Mouse (Mus musculus): ENCODE measurements at regions not wholly inside any gene's neighbourhood (a gene's known extent, or its start where the extent isn't known, plus 50 kb on each side); places are given as distances from the start of the nearest gene placed in this dataset.
A peak's percentile ranks its signal among the peaks of the same experiment; 100 is the strongest.

DNA sequence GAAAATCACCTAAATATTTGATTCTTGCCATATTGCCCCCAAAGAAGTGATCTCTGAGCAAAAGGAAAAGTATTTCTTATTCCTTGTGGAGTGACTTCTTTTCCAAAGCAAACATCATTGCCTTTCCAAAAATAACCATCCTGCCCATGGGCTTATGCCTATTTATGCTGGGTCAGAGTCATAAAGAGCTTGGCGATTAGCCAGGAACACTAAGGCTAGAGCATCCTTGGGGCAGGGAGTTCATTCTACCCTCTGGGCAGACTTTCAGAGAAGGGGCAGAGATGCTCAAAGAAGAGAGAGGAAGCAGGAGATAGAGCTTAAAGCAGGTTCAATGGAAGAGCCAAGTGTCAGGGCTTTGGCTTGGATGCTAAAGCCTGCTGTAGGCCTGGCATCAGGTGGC is 203.1 kb upstream of the Gmds start:
- DNase-seq (ENCODE audit: low spot score in 2 of 2), result no peak

DNA sequence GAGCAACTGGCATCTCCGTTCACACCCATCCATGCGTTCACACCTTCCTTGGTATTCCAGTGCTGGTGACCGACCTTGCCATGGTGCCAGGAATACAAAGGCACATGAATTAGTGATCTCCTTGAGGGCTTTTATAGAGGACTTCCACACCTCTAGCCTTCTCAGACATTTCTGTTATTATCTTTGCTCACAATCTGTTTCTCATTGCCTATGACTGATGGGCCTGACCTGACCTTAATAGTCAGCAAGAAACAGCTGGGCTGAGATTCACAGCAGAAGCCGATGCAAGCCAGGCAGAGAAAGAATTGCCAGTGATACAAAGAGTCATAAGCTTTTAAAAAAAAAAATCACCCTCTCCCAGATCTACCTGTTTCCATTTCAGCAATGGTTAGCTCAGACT is 197.7 kb upstream of the Gmds start:
- no peak for DNase-seq (ENCODE audit: low spot score in 2 of 2)

GRCm38 (mm10) chr13:32535602-32536001 is 197.1 kb upstream of the Gmds start:
- no peak for DNase-seq (ENCODE audit: low spot score in 2 of 2)

- DNase-seq (ENCODE audit: low spot score in 2 of 2), result no peak
Measured at GRCm38 (mm10) chr13:32530926-32531512, 192.5 kb upstream of the Gmds start.

DNA sequence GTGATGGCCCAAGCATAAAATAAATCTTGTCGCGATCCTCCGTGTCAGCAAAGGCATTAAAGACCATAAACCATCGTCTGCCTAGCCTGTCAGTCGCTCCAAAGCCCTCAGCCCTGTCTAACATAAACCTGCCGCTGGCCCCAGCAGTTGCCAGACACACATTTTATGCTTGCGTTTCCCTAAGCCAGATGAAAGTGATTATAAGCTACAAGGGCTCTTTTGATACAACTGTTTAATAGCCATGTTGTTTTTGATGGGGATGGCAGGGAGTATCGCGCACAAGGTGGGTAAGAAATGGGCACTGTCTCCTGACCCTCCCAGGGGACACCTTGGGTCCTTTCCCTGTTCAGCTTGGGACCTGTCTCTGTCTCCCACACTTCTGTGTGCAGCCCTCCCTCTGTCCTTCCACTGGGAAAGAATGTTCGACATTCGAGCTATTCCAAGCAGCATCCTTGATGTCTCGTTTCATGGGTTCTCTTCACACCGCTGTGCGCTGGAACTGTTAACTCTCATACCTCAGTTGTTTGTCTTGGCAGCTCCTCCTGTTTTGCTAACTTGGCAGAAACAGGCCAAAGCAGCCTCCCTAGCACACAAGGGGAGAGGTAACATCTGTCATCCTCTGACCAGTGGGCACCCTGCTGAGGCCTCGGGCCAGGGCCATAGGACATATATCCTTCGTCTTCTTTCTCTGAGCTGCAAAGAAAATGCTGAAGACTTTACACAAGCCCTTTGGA is 180.2 kb upstream of the Gmds start:
- DNase-seq (ENCODE audit: low spot score in 2 of 2), result no peak

DNA sequence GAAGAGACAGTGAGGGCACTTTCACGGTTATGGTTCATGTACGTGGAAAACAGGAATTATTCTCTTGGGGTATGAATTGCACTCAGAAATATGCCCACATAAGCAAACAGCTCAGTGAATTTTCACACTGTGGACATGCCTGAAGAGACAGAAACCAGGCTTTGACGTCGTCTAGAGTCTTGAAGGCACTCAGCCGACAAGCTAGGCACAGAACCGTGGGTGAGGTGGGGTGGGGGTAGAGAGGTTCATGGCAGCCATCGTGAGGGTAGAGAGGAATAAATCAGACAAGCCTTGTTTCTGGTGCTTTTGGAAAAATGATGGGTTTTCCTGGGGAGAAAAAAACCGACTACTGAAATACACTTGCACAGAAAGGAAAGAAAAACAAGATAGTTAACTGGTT is 179.0 kb upstream of the Gmds start:
- DNase-seq (ENCODE audit: low spot score in 2 of 2), result no peak

GRCm38 (mm10) chr13:32509231-32510023 is 170.9 kb upstream of the Gmds start:
- no peak for DNase-seq (ENCODE audit: low spot score in 2 of 2)

DNA sequence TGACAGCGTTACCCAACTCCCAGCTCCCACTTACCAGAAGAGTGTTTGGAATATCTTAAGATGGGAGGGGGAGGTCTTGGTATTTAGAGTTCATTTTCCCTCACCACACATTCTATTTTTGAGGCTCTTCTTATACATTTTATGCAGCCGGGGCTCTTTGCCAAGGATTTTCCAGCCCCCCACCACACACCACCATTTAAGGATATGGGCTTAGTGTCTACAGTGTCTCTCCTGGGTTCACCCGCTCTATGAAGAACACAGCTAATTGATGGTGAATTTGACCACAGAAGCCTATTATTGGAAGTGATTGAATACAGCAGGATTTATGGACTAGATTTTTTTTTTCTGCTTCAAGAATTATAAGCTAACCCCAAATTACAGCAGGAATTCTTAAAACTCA is 169.9 kb upstream of the Gmds start:
- no peak for DNase-seq (ENCODE audit: low spot score in 2 of 2)

DNA sequence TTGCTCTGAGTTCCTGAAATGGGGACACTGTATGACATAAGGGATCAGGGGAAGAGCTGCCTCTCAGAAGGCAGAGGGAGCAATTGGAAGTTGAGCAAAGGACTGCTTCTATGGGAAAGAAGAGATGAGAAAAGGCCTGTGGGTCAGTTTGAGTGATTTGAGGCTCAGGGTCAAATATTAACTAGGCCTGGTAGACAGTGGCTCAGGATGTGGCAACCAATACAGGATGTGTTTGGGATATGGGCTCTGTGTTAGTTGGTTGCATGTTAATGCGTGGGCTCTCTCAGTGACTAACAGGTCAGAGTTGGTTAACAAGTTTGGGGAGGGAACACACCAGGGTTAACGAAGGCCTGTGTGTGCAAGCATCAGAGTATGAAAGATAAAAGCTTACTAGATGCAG is 169.3 kb upstream of the Gmds start:
- DNase-seq (ENCODE audit: low spot score in 2 of 2), result no peak

- no peak for DNase-seq (ENCODE audit: low spot score in 2 of 2)
Measured at GRCm38 (mm10) chr13:32498205-32498790, 159.8 kb upstream of the Gmds start.

DNA sequence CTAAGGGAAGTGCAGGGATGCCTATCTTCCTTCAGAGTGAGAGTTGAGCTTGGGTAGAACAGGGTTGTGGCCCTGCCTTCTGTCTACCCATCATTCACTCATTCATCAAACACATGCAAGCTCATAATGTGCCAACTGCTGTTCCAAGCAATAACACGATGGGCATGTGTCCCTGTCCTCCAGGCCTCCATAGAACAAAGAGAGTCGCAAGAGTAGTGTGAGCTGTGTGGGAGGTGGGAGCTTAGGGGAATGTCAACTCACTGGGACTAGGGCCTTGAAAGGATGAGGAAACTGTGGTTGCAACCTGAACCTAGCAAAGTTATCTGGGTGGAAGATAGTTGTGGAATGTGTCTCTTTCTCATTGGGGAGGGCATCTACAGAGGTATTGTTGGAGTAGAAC is 157.7 kb upstream of the Gmds start:
- no peak for DNase-seq (ENCODE audit: low spot score in 2 of 2)

DNA sequence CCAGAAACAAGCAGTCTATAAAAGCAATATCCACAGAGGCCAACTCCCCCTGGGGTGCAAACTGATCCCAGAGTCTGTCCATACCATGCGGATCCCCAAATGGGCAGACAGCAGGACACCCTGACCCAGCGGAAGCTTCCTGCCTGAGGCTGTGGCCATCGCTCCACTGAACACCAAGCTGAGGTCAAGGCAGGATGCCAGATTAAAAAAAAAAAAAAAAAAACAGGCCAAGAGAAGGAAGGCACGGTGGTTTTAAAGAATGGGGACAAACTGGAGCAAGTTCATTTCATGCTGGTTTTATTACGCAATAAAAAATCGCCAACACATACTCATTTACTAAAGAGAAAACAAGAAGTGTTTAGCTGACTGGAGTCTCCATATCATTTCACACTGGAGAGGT is 156.5 kb upstream of the Gmds start:
- DNase-seq (ENCODE audit: low spot score in 2 of 2), result no peak

- DNase-seq (ENCODE audit: low spot score in 2 of 2), result no peak
Measured at GRCm38 (mm10) chr13:32493806-32494205, 155.3 kb upstream of the Gmds start.

GRCm38 (mm10) chr13:32493309-32493708 is 154.8 kb upstream of the Gmds start:
- peak; percentile 37 to 59 for DNase-seq (ENCODE audit: low spot score in 2 of 2)

DNA sequence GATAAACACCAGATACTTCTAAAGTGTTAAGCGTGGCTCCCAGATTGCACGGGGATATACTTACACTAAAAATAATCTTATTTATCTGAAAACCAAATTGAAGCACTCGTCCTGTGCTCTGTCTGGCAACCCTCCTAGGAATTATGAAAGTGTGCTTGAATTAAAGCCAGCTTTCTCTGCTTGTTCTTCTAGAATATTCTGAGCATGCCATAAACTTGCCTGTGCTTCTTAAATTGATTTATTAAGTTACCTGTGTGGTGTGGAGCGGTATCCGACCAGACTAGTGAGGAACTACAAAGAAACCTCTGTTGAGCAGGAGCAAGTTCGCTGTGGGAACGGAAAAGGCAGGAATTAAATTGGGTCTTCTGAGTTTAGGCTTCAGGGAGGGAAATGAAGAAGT is 154.0 kb upstream of the Gmds start:
- no peak for DNase-seq (ENCODE audit: low spot score in 2 of 2)

DNA sequence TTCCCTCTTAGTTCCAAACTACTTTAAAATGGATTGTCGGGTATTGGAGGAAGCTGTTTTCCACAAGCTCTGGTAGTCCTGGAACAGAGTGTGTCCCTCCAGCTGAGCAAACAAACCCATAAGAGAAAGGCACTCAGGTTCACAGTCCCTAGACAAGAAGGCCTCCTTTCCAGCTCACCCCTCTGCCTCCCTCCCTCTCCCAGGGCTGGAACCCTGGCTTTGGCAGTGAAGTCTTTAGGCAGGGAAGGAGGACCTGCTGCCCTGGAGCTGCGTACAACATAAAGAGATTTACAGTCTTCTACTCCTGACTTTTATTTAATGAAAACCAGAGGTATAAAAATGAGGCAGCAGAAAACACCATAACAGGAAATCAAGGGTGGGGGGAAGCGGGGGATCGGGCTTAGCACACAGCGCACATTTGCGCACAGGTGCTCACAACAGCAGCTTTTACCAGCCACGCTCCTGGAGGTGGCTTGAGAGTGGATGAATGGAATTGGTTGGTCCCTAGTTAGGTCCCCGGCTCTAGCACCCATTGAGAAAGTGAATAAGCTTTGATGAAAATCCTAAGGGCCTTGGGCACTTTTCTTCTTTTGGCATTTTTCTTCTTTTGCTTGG is 143.0 kb upstream of the Gmds start:
- no peak for DNase-seq (ENCODE audit: low spot score in 2 of 2)

GRCm38 (mm10) chr13:32480029-32480428 is 141.5 kb upstream of the Gmds start:
- no peak for DNase-seq (ENCODE audit: low spot score in 2 of 2)

GRCm38 (mm10) chr13:32479118-32479818 is 140.7 kb upstream of the Gmds start:
- no peak for DNase-seq (ENCODE audit: low spot score in 2 of 2)

- no peak for DNase-seq (ENCODE audit: low spot score in 2 of 2)
Measured at GRCm38 (mm10) chr13:32465787-32466186, 127.2 kb upstream of the Gmds start.

DNA sequence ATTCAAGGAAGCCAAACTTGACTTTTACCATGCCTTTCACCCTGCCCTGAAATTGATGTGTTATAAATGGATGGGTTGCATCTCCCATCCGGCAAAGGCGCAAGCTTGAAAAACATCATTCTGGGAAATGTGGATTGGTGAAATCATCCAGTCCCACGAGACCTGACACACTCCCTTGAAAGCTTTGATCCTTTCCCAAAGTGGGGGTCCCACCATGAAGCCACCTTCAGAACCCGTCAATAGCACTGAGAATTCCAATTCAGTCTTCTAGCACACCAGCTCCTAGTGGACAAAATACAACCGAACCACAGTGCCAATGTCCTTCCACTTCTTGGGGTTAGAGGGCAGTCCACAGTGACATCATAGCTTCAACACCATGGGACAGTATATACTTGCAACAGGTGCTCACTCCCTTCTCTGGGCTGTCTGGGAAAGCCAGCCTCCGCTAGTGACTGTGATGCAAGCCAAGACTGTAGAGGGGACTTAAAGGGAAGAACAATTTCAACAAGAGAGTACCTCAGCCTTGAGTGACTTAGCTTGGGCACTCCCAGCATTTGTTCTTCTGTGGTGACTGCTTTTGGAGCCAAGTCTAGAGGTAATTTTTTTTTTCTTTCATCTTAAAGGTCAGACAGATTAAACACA is 126.6 kb upstream of the Gmds start:
- no peak for DNase-seq (ENCODE audit: low spot score in 2 of 2)

All from cerebellum, postnatal 4 days (tissue).